Mouse (Mus musculus): Measurements from ENCODE around the gene Cd38.
"Not testable (repeated sequence)": the region's sequence is repeated elsewhere in the genome, so short reads cannot be mapped to it uniquely, and the experiment has no call there.

The Cd38 gene

GRCm38 (mm10) chr5:43859663-43860062 lies 8.7 kb upstream of the Cd38 start:
- no peak for DNase-seq (ENCODE audit: low spot score in 2 of 2)

- no peak for DNase-seq (ENCODE audit: low spot score in 2 of 2)
Observed at GRCm38 (mm10) chr5:43860096-43860495, 8.3 kb upstream of the Cd38 start.

GRCm38 (mm10) chr5:43860670-43861431 lies 7.5 kb upstream of the Cd38 start:
- DNase-seq (ENCODE audit: low spot score in 2 of 2), result no peak

- DNase-seq (ENCODE audit: low spot score in 2 of 2), result no peak
Observed at GRCm38 (mm10) chr5:43863642-43864041, 4.7 kb upstream of the Cd38 start.

- DNase-seq (ENCODE audit: low spot score in 2 of 2), result peak; percentile 17 to 19
Observed at GRCm38 (mm10) chr5:43865316-43865715, 3.0 kb upstream of the Cd38 start.

GRCm38 (mm10) chr5:43868711-43869600 lies 603 bp downstream of the Cd38 start:
- peak; percentile 20 to 30 for DNase-seq (ENCODE audit: low spot score in 2 of 2)

- DNase-seq (ENCODE audit: low spot score in 2 of 2), result no peak
Observed at GRCm38 (mm10) chr5:43871845-43872244, 3.5 kb downstream of the Cd38 start.

GRCm38 (mm10) chr5:43872652-43873051 lies 4.3 kb downstream of the Cd38 start:
- no peak for DNase-seq (ENCODE audit: low spot score in 2 of 2)

GRCm38 (mm10) chr5:43882034-43882433 lies 13.7 kb downstream of the Cd38 start:
- DNase-seq (ENCODE audit: low spot score in 2 of 2), result no peak

- DNase-seq (ENCODE audit: low spot score in 2 of 2), result no peak
Observed at GRCm38 (mm10) chr5:43885060-43885820, 16.9 kb downstream of the Cd38 start.

GRCm38 (mm10) chr5:43892386-43892785 lies 24.0 kb downstream of the Cd38 start:
- peak; percentile 60 to 63 for DNase-seq (ENCODE audit: low spot score in 2 of 2)

- DNase-seq (ENCODE audit: low spot score in 2 of 2), result peak; percentile 12 to 52
Observed at GRCm38 (mm10) chr5:43894113-43894512, 25.8 kb downstream of the Cd38 start.

- no peak for DNase-seq (ENCODE audit: low spot score in 2 of 2)
Observed at GRCm38 (mm10) chr5:43895931-43896330, 27.6 kb downstream of the Cd38 start.

GRCm38 (mm10) chr5:43904685-43905084 lies 36.3 kb downstream of the Cd38 start:
- DNase-seq (ENCODE audit: low spot score in 2 of 2), result no peak

- no peak for DNase-seq (ENCODE audit: low spot score in 2 of 2)
Observed at GRCm38 (mm10) chr5:43909213-43909612, 40.9 kb downstream of the Cd38 start.

GRCm38 (mm10) chr5:43910006-43910405 lies 41.7 kb downstream of the Cd38 start:
- DNase-seq (ENCODE audit: low spot score in 2 of 2), result no peak

GRCm38 (mm10) chr5:43912844-43913243 lies 44.5 kb downstream of the Cd38 start, which contains the start of gene Gm7879:
TSS of gene Gm7879 (plus strand) at chr5:43913144.
- not testable (repeated sequence) for DNase-seq (ENCODE audit: low spot score in 2 of 2)

GRCm38 (mm10) chr5:43915261-43915886 lies 47.0 kb downstream of the Cd38 start:
- DNase-seq (ENCODE audit: low spot score in 2 of 2), result no peak

- no peak for DNase-seq (ENCODE audit: low spot score in 2 of 2)
Observed at GRCm38 (mm10) chr5:43921877-43922276, 53.5 kb downstream of the Cd38 start.

GRCm38 (mm10) chr5:43923933-43924332 lies 55.6 kb downstream of the Cd38 start:
- DNase-seq (ENCODE audit: low spot score in 2 of 2), result peak; percentile 74 to 82

GRCm38 (mm10) chr5:43927729-43928128 lies 59.4 kb downstream of the Cd38 start:
- DNase-seq (ENCODE audit: low spot score in 2 of 2), result no peak

Data from right cerebral cortex, adult 2 months (tissue).